Mouse (Mus musculus): ENCODE measurements at regions not wholly inside any gene's neighbourhood (a gene's known extent, or its start where the extent isn't known, plus 50 kb on each side); places are given as distances from the start of the nearest gene placed in this dataset.

GRCm38 (mm10) chr13:57061656-57062055, 165.9 kb upstream of the Trpc7 start:
- TF ChIP-seq POLR2A (IDR thresholded peaks at IDR 0.05; ENCODE audit: control insufficient read depth, extremely low read depth, insufficient read depth, low read length, poor library complexity) (no peak), CTCF (IDR thresholded peaks at IDR 0.05; ENCODE audit: borderline replicate concordance, control insufficient read depth, extremely low read depth, insufficient read depth, low read length, poor library complexity) (no peak)
